Mouse (Mus musculus): ENCODE measurements around the gene Syn3.

GRCm38 (mm10) chr10:86421731-86422370 lies 76.8 kb downstream of the Syn3 start:
- TF ChIP-seq CTCF (IDR thresholded peaks at IDR 0.05; ENCODE audit: low read depth) (no peak), EP300 (optimal IDR thresholded peaks at IDR 0.05) (no peak)
